Mouse (Mus musculus) T-helper 17 cell (primary cell): Measurements from ENCODE around the gene Fkbp8.

Experiments
- in situ Hi-C, 2 experiments: fragments of 300-600 bp; cut with MboI, MseI; formaldehyde crosslinking; loops; 1 replicate in 1 of 2; 2 replicates in 1 of 2; pipeline ENCODE4 v1.15.1; 2025; ENCODE audit warnings: high pct_unique_total_duplicates in 2 of 2

The Fkbp8 gene

GRCm38 (mm10) chr8:70527512-70528181, at the start of gene Fkbp8, which contains the start of gene Kxd1:
Fkbp8 (plus strand) TSS chr8:70527724.
Kxd1 (minus strand) TSS chr8:70527956.
- in situ Hi-C loops: no loop called here

- in situ Hi-C loops: no loop called here
Measured at GRCm38 (mm10) chr8:70481908-70482307, 45.6 kb upstream of the Fkbp8 start.

- in situ Hi-C loops: no loop called here
Measured at GRCm38 (mm10) chr8:70482943-70483342, 44.6 kb upstream of the Fkbp8 start.

GRCm38 (mm10) chr8:70486191-70486681, 41.3 kb upstream of the Fkbp8 start:
- in situ Hi-C loops: loop anchor here in 1 of 2 experiments (5.0 kb wide), 1 partner anchor 39 kb away; no protein-coding TSS in a partner anchor

- in situ Hi-C loops: loop anchor here in 1 of 2 experiments (5.0 kb wide), 1 partner anchor 40 kb away; no protein-coding TSS in a partner anchor
Measured at GRCm38 (mm10) chr8:70486941-70487520, 40.5 kb upstream of the Fkbp8 start, which contains the start of gene Tmem59l. Tmem59l (minus strand) TSS chr8:70487358.

- in situ Hi-C loops: loop anchor here in 1 of 2 experiments (5.0 kb wide), 1 partner anchor 41 kb away; no protein-coding TSS in a partner anchor
Measured at GRCm38 (mm10) chr8:70487993-70488796, 39.3 kb upstream of the Fkbp8 start.

GRCm38 (mm10) chr8:70488931-70489470, 38.5 kb upstream of the Fkbp8 start:
- in situ Hi-C loops: loop anchor here in 1 of 2 experiments (5.0 kb wide), 1 partner anchor 42 kb away; no protein-coding TSS in a partner anchor

GRCm38 (mm10) chr8:70489576-70489975, 37.9 kb upstream of the Fkbp8 start:
- in situ Hi-C loops: loop anchor here in 1 of 2 experiments (5.0 kb wide), 1 partner anchor 42 kb away; no protein-coding TSS in a partner anchor

- in situ Hi-C loops: loop anchor here in 1 of 2 experiments (5.0 kb wide), 1 partner anchor 113 kb away; no protein-coding TSS in a partner anchor
Measured at GRCm38 (mm10) chr8:70490061-70490879, 37.3 kb upstream of the Fkbp8 start.

GRCm38 (mm10) chr8:70490880-70491495, 36.5 kb upstream of the Fkbp8 start:
- in situ Hi-C loops: loop anchor here in 1 of 2 experiments (5.0 kb wide), 1 partner anchor 114 kb away; no protein-coding TSS in a partner anchor

GRCm38 (mm10) chr8:70492664-70493640, 34.6 kb upstream of the Fkbp8 start, which contains the start of gene Crlf1:
Crlf1 (plus strand) TSS chr8:70493158.
- in situ Hi-C loops: loop anchor here in 1 of 2 experiments (5.0 kb wide), 1 partner anchor 116 kb away; no protein-coding TSS in a partner anchor

GRCm38 (mm10) chr8:70493692-70494415, 33.7 kb upstream of the Fkbp8 start:
- in situ Hi-C loops: loop anchor here in 1 of 2 experiments (5.0 kb wide), 1 partner anchor 117 kb away; no protein-coding TSS in a partner anchor

- in situ Hi-C loops: loop anchor here in 1 of 2 experiments (5.0 kb wide), 1 partner anchor 117 kb away; no protein-coding TSS in a partner anchor
Measured at GRCm38 (mm10) chr8:70494416-70494945, 33.0 kb upstream of the Fkbp8 start.

- in situ Hi-C loops: no loop called here
Measured at GRCm38 (mm10) chr8:70495001-70495770, 32.3 kb upstream of the Fkbp8 start.

GRCm38 (mm10) chr8:70495771-70496062, 31.8 kb upstream of the Fkbp8 start:
- in situ Hi-C loops: no loop called here
